ENCODE assay signal across 9 mouse cellular contexts in the genomic region with DNA sequence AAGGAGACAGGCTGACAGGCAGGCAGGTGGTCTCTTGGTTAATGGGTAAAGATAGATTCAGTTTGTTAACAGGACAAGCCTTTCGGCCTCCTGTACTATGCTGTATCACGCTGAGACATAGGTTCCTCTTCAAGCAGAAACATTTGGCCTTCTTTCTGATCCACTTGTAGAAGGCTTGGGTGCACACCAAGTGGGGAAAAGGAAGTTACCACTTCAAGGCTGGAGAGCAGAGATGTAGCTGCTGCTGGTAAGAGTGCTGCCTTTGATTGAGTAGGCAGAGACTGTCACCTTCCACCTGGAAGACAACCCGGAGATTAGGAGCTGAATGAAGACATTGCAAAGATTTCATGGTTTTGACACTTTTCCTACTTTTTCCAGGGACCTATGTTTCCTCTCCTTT. TPM values are rescaled to one million over a fixed set of nuclear protein-coding genes. Genes with fewer than 3 reads are reported as not detected.
DNase-seq lines count a peak whose midpoint lies in the region; ATAC-seq and TF ChIP-seq lines count a peak whose summit lies in the region.
"Had no signal": no experiment of that assay in that cellular context is flagged by ENCODE, and none has a peak within 500 bp of the region (broad histone marks: within the 10 kb centered on the region; RNA-seq: fewer than 3 reads in every experiment).

No protein-coding gene starts in this region.

- WGBS in kidney, embryonic 16.5 days: 54% methylated on average over 3 of the region's 3 CpGs
- WGBS in embryonic facial prominence, embryonic 10.5 days: 71% methylated on average over 3 of the region's 3 CpGs
- 77% methylated on average over 3 of the region's 3 CpGs for WGBS in hindbrain, embryonic 13.5 days
- 54% methylated on average over 3 of the region's 3 CpGs for WGBS in midbrain, postnatal 0 days

- peak overlapping the region; percentile 95 for H3K9ac ChIP-seq in kidney, embryonic 16.5 days (replicated peaks; ENCODE audit: low read length)
- H3K9ac ChIP-seq in hindbrain, embryonic 13.5 days: peak overlapping the region; percentile 99
- peak overlapping the region; percentile 96 for H3K9ac ChIP-seq in midbrain, postnatal 0 days (replicated peaks; ENCODE audit: low read length, poor library complexity, severe bottlenecking)

- no peaks in the 10 kb centered on the region for H3K27me3 ChIP-seq in kidney, embryonic 16.5 days (ENCODE audit: insufficient read depth, low read length)
- H3K27me3 ChIP-seq in embryonic facial prominence, embryonic 10.5 days (replicated peaks; ENCODE audit: low read depth, poor library complexity, severe bottlenecking): no peaks in the 10 kb centered on the region
- H3K27me3 ChIP-seq in hindbrain, embryonic 13.5 days: no peaks in the 10 kb centered on the region
- H3K27me3 ChIP-seq in midbrain, postnatal 0 days (ENCODE audit: insufficient read depth, low read length): no peaks in the 10 kb centered on the region

- H3K4me3 ChIP-seq in kidney, embryonic 16.5 days (ENCODE audit: low read length): peak overlapping the region; percentile 93
- peak overlapping the region; percentile 94 for H3K4me3 ChIP-seq in embryonic facial prominence, embryonic 10.5 days
- H3K4me3 ChIP-seq in hindbrain, embryonic 13.5 days: peak overlapping the region; percentile 91
- H3K4me3 ChIP-seq in midbrain, postnatal 0 days (ENCODE audit: low read depth, low read length): peak overlapping the region; percentile 93

- 0 out of 2 replicates have a peak overlapping the region, but pooled peaks have one; percentile 91 for H3K27ac ChIP-seq in kidney, embryonic 16.5 days (ENCODE audit: low read length)
- H3K27ac ChIP-seq in embryonic facial prominence, embryonic 10.5 days (replicated peaks): peak overlapping the region; percentile 96
- peak overlapping the region; percentile 93; the same call in 1 of the 2 replicates for H3K27ac ChIP-seq in hindbrain, embryonic 13.5 days
- H3K27ac ChIP-seq in midbrain, postnatal 0 days (ENCODE audit: low read depth, low read length): 0 out of 2 replicates have a peak overlapping the region, but pooled peaks have one; percentile 89

- H3K4me2 ChIP-seq in kidney, embryonic 16.5 days (replicated peaks; ENCODE audit: low read depth, low read length): peak overlapping the region; percentile 68
- H3K4me2 ChIP-seq in hindbrain, embryonic 13.5 days: peak overlapping the region; percentile 92
- peak overlapping the region; percentile 81 for H3K4me2 ChIP-seq in midbrain, postnatal 0 days (ENCODE audit: low read depth, low read length, poor library complexity, severe bottlenecking)

- H3K9me3 ChIP-seq in kidney, embryonic 16.5 days (ENCODE audit: low read length): no peaks in the 10 kb centered on the region
- H3K9me3 ChIP-seq in embryonic facial prominence, embryonic 10.5 days: no peaks in the 10 kb centered on the region
- no peaks in the 10 kb centered on the region for H3K9me3 ChIP-seq in hindbrain, embryonic 13.5 days
- H3K9me3 ChIP-seq in midbrain, postnatal 0 days (ENCODE audit: low read length): no peaks in the 10 kb centered on the region

- no peak for TF ChIP-seq CTCF in midbrain, postnatal 0 days (IDR thresholded peaks at IDR 0.05)

- peaks cover 8% of the 10 kb centered on the region for H3K36me3 ChIP-seq in kidney, embryonic 16.5 days (ENCODE audit: insufficient read depth, low read length)
- H3K36me3 ChIP-seq in embryonic facial prominence, embryonic 10.5 days (replicated peaks): peaks cover 30% of the 10 kb centered on the region
- H3K36me3 ChIP-seq in hindbrain, embryonic 13.5 days: peaks cover 21% of the 10 kb centered on the region
- peaks cover 4% of the 10 kb centered on the region for H3K36me3 ChIP-seq in midbrain, postnatal 0 days (ENCODE audit: insufficient read depth, low read length)

- ATAC-seq in kidney, embryonic 16.5 days (ENCODE audit: low FRiP score, low TSS enrichment): no peak
- no peak for ATAC-seq in hindbrain, embryonic 13.5 days (ENCODE audit: low FRiP score)
- no peak for ATAC-seq in midbrain, postnatal 0 days (ENCODE audit: low FRiP score)
- ATAC-seq in frontal cortex, adult (ENCODE audit: low TSS enrichment): no peak
- ATAC-seq in granulocyte monocyte progenitor cell, adult 5-6 weeks (replicated peaks; ENCODE audit: poor library complexity, severe bottlenecking): no peak

- peaks cover 18% of the 10 kb centered on the region for H3K4me1 ChIP-seq in kidney, embryonic 16.5 days (ENCODE audit: insufficient read depth, low read length)
- peaks cover 23% of the 10 kb centered on the region for H3K4me1 ChIP-seq in embryonic facial prominence, embryonic 10.5 days
- H3K4me1 ChIP-seq in hindbrain, embryonic 13.5 days (replicated peaks): peaks cover 53% of the 10 kb centered on the region
- H3K4me1 ChIP-seq in midbrain, postnatal 0 days (ENCODE audit: insufficient read depth, low read length): peaks cover 22% of the 10 kb centered on the region; the same call in 1 of the 2 replicates

- DNase-seq in kidney, adult 9 months: no peak
- DNase-seq in embryonic facial prominence, embryonic 10.5 days (ENCODE audit: low spot score): no peak
- no peak for DNase-seq in midbrain, postnatal 0 days (ENCODE audit: low spot score)
- no peak for DNase-seq in right cerebral cortex, postnatal 10 days (ENCODE audit: low spot score in 2 of 2)

RNA-seq across cellular contexts. Expression of gene Bend5, which starts 1.3 kb away (rescaled TPM):
- polyA plus RNA-seq in kidney, embryonic 16.5 days (2015; fragmentation: Nextera tagmentation; extraction: Ambion mirVana): 25.3 and 28.0 TPM in 2 replicates
- polyA plus RNA-seq in embryonic facial prominence, embryonic 10.5 days (2016; fragmentation: Nextera tagmentation; extraction: Ambion mirVana): 31.0 and 35.8 TPM in 2 replicates
- 74.9 and 76.4 TPM in 2 replicates for polyA plus RNA-seq in hindbrain, embryonic 13.5 days (2015; fragmentation: Nextera tagmentation; extraction: Ambion mirVana)
- total RNA-seq in midbrain, postnatal 0 days (2014; rRNA removed): 46.5 and 50.8 TPM in 2 replicates
- polyA plus RNA-seq in midbrain, postnatal 0 days (2015; fragmentation: Nextera tagmentation; extraction: Ambion mirVana): 61.4 and 65.1 TPM in 2 replicates
- total RNA-seq in granulocyte monocyte progenitor cell, adult 5-6 weeks (2014; fragmentation: Nextera tagmentation): not detected in 2 replicates
- 0.22 and 0.41 TPM in 2 replicates for total RNA-seq in granulocyte monocyte progenitor cell, adult 5-6 weeks (2017)
- total RNA-seq: MEL had no signal
